Mouse (Mus musculus): Measurements from ENCODE around the gene Gm2381. TPM values are rescaled to one million over a fixed set of nuclear protein-coding genes. Genes with fewer than 3 reads are reported as not detected.
"Not testable (repeated sequence)": the region's sequence is repeated elsewhere in the genome, so short reads cannot be mapped to it uniquely, and the experiment has no call there.

The Gm2381 gene
- total RNA-seq (2022): under 1 TPM in 3 of 4 experiments, not detected in 1; 0.06 to 0.19 (median 0.09) TPM

DNA sequence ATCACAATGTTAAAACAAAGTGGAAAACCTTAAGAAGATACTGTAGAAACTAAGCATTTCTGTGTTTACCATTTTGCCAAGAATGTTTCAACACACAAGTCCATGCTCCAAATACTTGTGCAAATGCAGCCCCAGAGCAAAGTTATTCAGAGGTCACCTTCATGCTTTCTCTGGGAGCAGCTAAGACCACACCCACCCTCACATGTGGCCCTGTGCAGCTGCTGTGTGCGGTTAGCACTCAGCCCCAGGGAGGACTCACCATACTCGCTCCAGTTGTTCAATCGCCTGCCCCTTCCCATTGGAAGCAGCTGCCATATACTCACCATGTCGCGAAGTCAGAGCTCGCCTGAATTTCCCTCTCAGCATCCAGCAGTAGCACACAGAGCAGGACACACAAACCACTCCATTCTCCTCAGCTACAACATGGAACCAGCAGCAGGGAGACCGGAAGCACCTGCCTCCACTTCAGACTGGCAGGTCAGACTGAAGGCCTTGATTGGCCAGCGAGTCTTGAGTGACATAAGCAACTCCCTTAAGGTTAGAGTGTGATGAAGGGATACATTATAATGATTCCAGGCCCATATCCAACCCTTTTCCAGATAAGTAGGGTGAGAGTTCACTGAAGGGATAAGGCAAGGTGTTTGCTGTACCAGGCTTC is at the start of gene Gm2381:
TSS of gene Gm2381 (minus strand) at position 434 of the 658 bp plus-strand sequence.
- DNase-seq (ENCODE audit: low spot score): not testable (repeated sequence)

DNA sequence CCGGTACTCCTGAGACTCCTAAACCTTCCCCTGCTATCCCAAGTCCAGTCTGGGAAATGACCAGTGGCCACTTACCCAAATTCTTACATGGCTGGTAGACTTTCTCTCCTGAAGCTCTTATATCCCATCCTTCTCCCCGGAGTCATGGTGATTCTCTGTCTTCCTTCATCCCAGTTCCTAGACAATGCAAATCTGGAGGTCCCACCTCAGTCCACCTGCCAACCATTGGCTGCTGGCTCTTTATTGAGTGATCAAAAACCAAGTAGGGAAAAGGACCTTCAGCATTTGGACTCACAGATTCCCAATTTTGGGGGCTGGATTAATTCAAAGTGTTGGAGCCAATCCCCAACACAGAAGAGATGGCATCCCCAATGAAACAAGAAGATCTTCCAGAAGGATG is 31.0 kb upstream of the Gm2381 start:
- not testable (repeated sequence) for DNase-seq (ENCODE audit: low spot score)

GRCm38 (mm10) chr7:42878090-42878489 is 11.1 kb upstream of the Gm2381 start:
- DNase-seq (ENCODE audit: low spot score): no peak

- not testable (repeated sequence) for DNase-seq (ENCODE audit: low spot score)
Measured at GRCm38 (mm10) chr7:42838366-42838765, 28.7 kb downstream of the Gm2381 start.

DNA sequence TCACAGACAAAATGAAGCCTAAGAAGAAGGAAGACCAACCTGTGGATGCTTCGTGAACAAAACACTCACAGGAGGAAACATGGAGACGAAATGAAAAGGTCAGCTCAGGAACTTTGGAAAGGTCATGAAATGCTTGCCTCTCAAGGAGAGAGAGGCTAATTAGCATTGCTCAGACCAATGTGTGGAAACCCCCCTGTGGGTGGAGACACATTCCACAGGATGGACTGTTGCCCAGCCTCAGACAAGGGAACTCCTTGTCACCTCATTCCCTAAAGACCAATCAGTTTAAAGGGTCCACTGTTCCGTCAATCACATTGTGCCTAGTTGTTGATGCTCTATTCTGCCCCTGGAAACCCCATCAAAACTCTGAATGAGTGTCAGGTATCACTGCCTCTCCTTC is 34.8 kb downstream of the Gm2381 start:
- no peak for DNase-seq (ENCODE audit: low spot score)

DNA sequence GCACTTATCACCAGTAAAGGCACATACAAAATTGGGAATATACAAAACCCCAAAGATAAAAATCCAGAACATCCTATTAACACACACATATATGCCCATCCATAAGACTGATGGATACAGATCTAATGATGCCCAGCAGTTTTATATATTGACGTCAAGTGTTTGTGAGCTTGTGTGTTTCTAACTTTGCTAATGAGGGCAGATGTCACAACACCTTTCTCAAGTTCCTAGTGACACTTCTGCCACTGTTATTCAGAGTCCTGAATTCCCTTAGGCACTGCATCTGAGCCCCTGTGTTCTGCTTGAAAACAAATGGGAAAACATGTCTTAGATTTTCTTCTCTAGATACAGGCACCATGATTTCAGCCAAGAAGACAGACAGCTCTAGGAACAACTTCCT is 73.6 kb downstream of the Gm2381 start, which contains the start of gene Vmn2r62:
TSS of gene Vmn2r62 (minus strand) at position 101 of the 400 bp plus-strand sequence.
- not testable (repeated sequence) for DNase-seq (ENCODE audit: low spot score)

Other genes with a start within 250 kb of the Gm2381 start
- gene Zfp976, start 224.6 kb downstream of the Gm2381 start, total RNA-seq (2022): 1 to 10 TPM; 2.3 to 2.9 (median 2.5) TPM
- 1 to 10 TPM; 3.5 to 4.4 (median 4.2) TPM for gene Zfp975, start 174.5 kb downstream of the Gm2381 start, total RNA-seq (2022)
- not detected for gene Gm17067, start 140.2 kb downstream of the Gm2381 start, total RNA-seq (2022)
- not detected for gene Vmn2r62, start 73.7 kb downstream of the Gm2381 start, total RNA-seq (2022)
- not detected for gene Vmn2r63, start 66.6 kb upstream of the Gm2381 start, total RNA-seq (2022)
- gene Gm9268, start 151.5 kb upstream of the Gm2381 start, total RNA-seq (2022): not detected
- gene Zfp936, start 247.0 kb upstream of the Gm2381 start, total RNA-seq (2022): not detected

Data from heart, adult 8-10 months (tissue).